Mouse (Mus musculus): Measurements from ENCODE around the gene Tcp10a. TPM values are rescaled to one million over a fixed set of nuclear protein-coding genes. Genes with fewer than 3 reads are reported as not detected.
"Not testable (repeated sequence)": the region's sequence is repeated elsewhere in the genome, so short reads cannot be mapped to it uniquely, and the experiment has no call there.

The Tcp10a gene
- polyA plus RNA-seq, 1 experiment from 2014 or later = not detected

GRCm38 (mm10) chr17:7365615-7366014 lies 41.2 kb downstream of the Tcp10a start:
- not testable (repeated sequence) for H3K4me1 ChIP-seq (replicated peaks; ENCODE audit: control insufficient read depth, insufficient read depth, low read length); H3K36me3 ChIP-seq (ENCODE audit: control insufficient read depth, insufficient read depth); H3K9me3 ChIP-seq (ENCODE audit: control insufficient read depth, low read length); H3K27ac ChIP-seq (ENCODE audit: low read length); H3K9ac ChIP-seq (replicated peaks; ENCODE audit: low read depth, low read length); H3K4me3 ChIP-seq (replicated peaks; ENCODE audit: low read length); ATAC-seq; H3K4me2 ChIP-seq (ENCODE audit: low read length); H3K27me3 ChIP-seq (replicated peaks; ENCODE audit: control insufficient read depth, insufficient read depth, low read length)
- WGBS = no CpG with 5 or more reads among the region's 3 CpGs

GRCm38 (mm10) chr17:7366265-7366664 lies 41.8 kb downstream of the Tcp10a start:
- H3K9ac ChIP-seq (replicated peaks; ENCODE audit: low read depth, low read length); H3K9me3 ChIP-seq (ENCODE audit: control insufficient read depth, low read length); H3K4me1 ChIP-seq (replicated peaks; ENCODE audit: control insufficient read depth, insufficient read depth, low read length); H3K36me3 ChIP-seq (ENCODE audit: control insufficient read depth, insufficient read depth); H3K4me2 ChIP-seq (ENCODE audit: low read length); H3K27me3 ChIP-seq (replicated peaks; ENCODE audit: control insufficient read depth, insufficient read depth, low read length); H3K4me3 ChIP-seq (replicated peaks; ENCODE audit: low read length): not testable (repeated sequence)
- WGBS = no CpG with 5 or more reads among the region's 1 CpGs
- peak overlapping the region; percentile 58; the same call in 1 of the 2 replicates for H3K27ac ChIP-seq (ENCODE audit: low read length)
- peak; percentile 25 for ATAC-seq

- H3K27me3 ChIP-seq (replicated peaks; ENCODE audit: control insufficient read depth, insufficient read depth, low read length); H3K4me2 ChIP-seq (ENCODE audit: low read length); H3K9ac ChIP-seq (replicated peaks; ENCODE audit: low read depth, low read length); H3K9me3 ChIP-seq (ENCODE audit: control insufficient read depth, low read length); H3K4me3 ChIP-seq (replicated peaks; ENCODE audit: low read length); H3K27ac ChIP-seq (ENCODE audit: low read length); H3K4me1 ChIP-seq (replicated peaks; ENCODE audit: control insufficient read depth, insufficient read depth, low read length); H3K36me3 ChIP-seq (ENCODE audit: control insufficient read depth, insufficient read depth): not testable (repeated sequence)
- peak; percentile 92 for ATAC-seq
- WGBS = 10% methylated on average over 4 of the region's 7 CpGs
These were observed 42.4 kb downstream of the Tcp10a start for GRCm38 (mm10) chr17:7366676-7367374.

- ATAC-seq; H3K4me2 ChIP-seq (ENCODE audit: low read length); H3K9me3 ChIP-seq (ENCODE audit: control insufficient read depth, low read length); H3K36me3 ChIP-seq (ENCODE audit: control insufficient read depth, insufficient read depth); H3K4me1 ChIP-seq (replicated peaks; ENCODE audit: control insufficient read depth, insufficient read depth, low read length); H3K27ac ChIP-seq (ENCODE audit: low read length); H3K9ac ChIP-seq (replicated peaks; ENCODE audit: low read depth, low read length); H3K27me3 ChIP-seq (replicated peaks; ENCODE audit: control insufficient read depth, insufficient read depth, low read length); H3K4me3 ChIP-seq (replicated peaks; ENCODE audit: low read length): not testable (repeated sequence)
- WGBS = 70% methylated on average over 5 of the region's 6 CpGs
These were observed 45.0 kb downstream of the Tcp10a start for GRCm38 (mm10) chr17:7369401-7369800.

GRCm38 (mm10) chr17:7371879-7372278 lies 47.4 kb downstream of the Tcp10a start, which contains the start of gene Gm49630:
TSS of gene Gm49630 (minus strand) at chr17:7371979.
- not testable (repeated sequence) for H3K9ac ChIP-seq (replicated peaks; ENCODE audit: low read depth, low read length); H3K27me3 ChIP-seq (replicated peaks; ENCODE audit: control insufficient read depth, insufficient read depth, low read length); H3K27ac ChIP-seq (ENCODE audit: low read length); H3K36me3 ChIP-seq (ENCODE audit: control insufficient read depth, insufficient read depth); H3K4me2 ChIP-seq (ENCODE audit: low read length); H3K4me1 ChIP-seq (replicated peaks; ENCODE audit: control insufficient read depth, insufficient read depth, low read length); H3K9me3 ChIP-seq (ENCODE audit: control insufficient read depth, low read length); ATAC-seq; H3K4me3 ChIP-seq (replicated peaks; ENCODE audit: low read length)
- 93% methylated on average over 2 of the region's 5 CpGs for WGBS

- H3K4me1 ChIP-seq (replicated peaks; ENCODE audit: control insufficient read depth, insufficient read depth, low read length); H3K9me3 ChIP-seq (ENCODE audit: control insufficient read depth, low read length); H3K4me2 ChIP-seq (ENCODE audit: low read length); H3K27ac ChIP-seq (ENCODE audit: low read length); H3K27me3 ChIP-seq (replicated peaks; ENCODE audit: control insufficient read depth, insufficient read depth, low read length); ATAC-seq; H3K4me3 ChIP-seq (replicated peaks; ENCODE audit: low read length); H3K36me3 ChIP-seq (ENCODE audit: control insufficient read depth, insufficient read depth); H3K9ac ChIP-seq (replicated peaks; ENCODE audit: low read depth, low read length): not testable (repeated sequence)
- 100% methylated on average over 1 of the region's 3 CpGs for WGBS
These were observed 52.7 kb downstream of the Tcp10a start for GRCm38 (mm10) chr17:7376951-7377700.

GRCm38 (mm10) chr17:7377907-7378306 lies 53.5 kb downstream of the Tcp10a start:
- not testable (repeated sequence) for H3K36me3 ChIP-seq (ENCODE audit: control insufficient read depth, insufficient read depth); H3K4me3 ChIP-seq (replicated peaks; ENCODE audit: low read length); H3K9ac ChIP-seq (replicated peaks; ENCODE audit: low read depth, low read length); H3K27ac ChIP-seq (ENCODE audit: low read length); H3K9me3 ChIP-seq (ENCODE audit: control insufficient read depth, low read length); H3K4me1 ChIP-seq (replicated peaks; ENCODE audit: control insufficient read depth, insufficient read depth, low read length); H3K27me3 ChIP-seq (replicated peaks; ENCODE audit: control insufficient read depth, insufficient read depth, low read length); ATAC-seq; H3K4me2 ChIP-seq (ENCODE audit: low read length)
- 15% methylated on average over 2 of the region's 3 CpGs for WGBS

- H3K4me3 ChIP-seq (replicated peaks; ENCODE audit: low read length); ATAC-seq; H3K4me1 ChIP-seq (replicated peaks; ENCODE audit: control insufficient read depth, insufficient read depth, low read length); H3K9ac ChIP-seq (replicated peaks; ENCODE audit: low read depth, low read length); H3K9me3 ChIP-seq (ENCODE audit: control insufficient read depth, low read length); H3K36me3 ChIP-seq (ENCODE audit: control insufficient read depth, insufficient read depth); H3K27ac ChIP-seq (ENCODE audit: low read length); H3K27me3 ChIP-seq (replicated peaks; ENCODE audit: control insufficient read depth, insufficient read depth, low read length); H3K4me2 ChIP-seq (ENCODE audit: low read length): not testable (repeated sequence)
- WGBS = 68% methylated on average over 1 of the region's 3 CpGs
These were observed 58.3 kb downstream of the Tcp10a start for GRCm38 (mm10) chr17:7382711-7383110.

- H3K9ac ChIP-seq (replicated peaks; ENCODE audit: low read depth, low read length); ATAC-seq; H3K27ac ChIP-seq (ENCODE audit: low read length); H3K36me3 ChIP-seq (ENCODE audit: control insufficient read depth, insufficient read depth); H3K4me2 ChIP-seq (ENCODE audit: low read length); H3K9me3 ChIP-seq (ENCODE audit: control insufficient read depth, low read length); H3K4me1 ChIP-seq (replicated peaks; ENCODE audit: control insufficient read depth, insufficient read depth, low read length); H3K27me3 ChIP-seq (replicated peaks; ENCODE audit: control insufficient read depth, insufficient read depth, low read length); H3K4me3 ChIP-seq (replicated peaks; ENCODE audit: low read length): not testable (repeated sequence)
- WGBS = 85% methylated on average over 10 of the region's 13 CpGs
These were observed 59.0 kb downstream of the Tcp10a start for GRCm38 (mm10) chr17:7383167-7384143.

All from forebrain, embryonic 16.5 days (tissue).